Mouse (Mus musculus) adrenal gland, postnatal 0 days (tissue): ENCODE data around the gene Pbx3. TPM values are rescaled to one million over a fixed set of nuclear protein-coding genes. Genes with fewer than 3 reads are reported as not detected.

Experiments
- polyA plus RNA-seq: library from polyadenylated mRNA; unstranded; fragments of >200 nt; fragmentation: Nextera tagmentation; extraction: Ambion mirVana; gene quantifications from 2 replicates; pipeline ENCODE4 v1.2.1, GENCODE M21; 2015

Gene Pbx3
- polyA plus RNA-seq, result 28.0 and 57.0 TPM in 2 replicates

GRCm38 (mm10) chr2:34372305-34373301 lies at the start of gene Pbx3:
Gene Pbx3 (minus strand): TSS chr2:34373142.

GRCm38 (mm10) chr2:34406601-34407464 lies 33.9 kb upstream of the Pbx3 start, which contains the start of gene Mapkap1:
Gene Mapkap1 (plus strand): TSS chr2:34406771.

Other genes starting within 250 kb of the Pbx3 start
- 57.3 and 72.8 TPM in 2 replicates for gene Mapkap1, start 33.6 kb upstream of the Pbx3 start, polyA plus RNA-seq